Mouse (Mus musculus): ENCODE results near the gene Rps24. TPM values are rescaled to one million over a fixed set of nuclear protein-coding genes. Genes with fewer than 3 reads are reported as not detected.

Rps24 gene
- polyA plus RNA-seq, 1 experiment from 2014 or later = 899 TPM

GRCm38 (mm10) chr14:24498561-24499255 is 11.8 kb downstream of the Rps24 start:
- Histone ChIP-seq H3K36me3 (peaks cover 46% of the 10 kb centered on the region), H3K4me3 (no peak overlapping the region), H3K9me3 (replicated peaks) (no peaks in the 10 kb centered on the region), H3K4me1 (peaks cover 22% of the 10 kb centered on the region), H3K27ac (peak overlapping the region; percentile 52; the same call in 1 of the 2 replicates), H3K9ac (no peak overlapping the region), H3K4me2 (replicated peaks) (no peak overlapping the region), H3K27me3 (no peaks in the 10 kb centered on the region)
- WGBS = 76% methylated on average over 5 of the region's 5 CpGs
- no peak for ATAC-seq (ENCODE audit: low FRiP score)

- no peak overlapping the region for H3K9ac ChIP-seq
- peak overlapping the region; percentile 52 for H3K27ac ChIP-seq
- H3K4me2 ChIP-seq (replicated peaks) = no peak overlapping the region
- H3K27me3 ChIP-seq = no peaks in the 10 kb centered on the region
- no peak for ATAC-seq (ENCODE audit: low FRiP score)
- no peak overlapping the region for H3K4me3 ChIP-seq
- 45% methylated on average over 9 of the region's 9 CpGs for WGBS
- H3K4me1 ChIP-seq = peaks cover 14% of the 10 kb centered on the region
- peaks cover 38% of the 10 kb centered on the region for H3K36me3 ChIP-seq
- no peaks in the 10 kb centered on the region for H3K9me3 ChIP-seq (replicated peaks)
Measured at GRCm38 (mm10) chr14:24499478-24499877, 12.6 kb downstream of the Rps24 start.

GRCm38 (mm10) chr14:24500091-24500844 is 13.3 kb downstream of the Rps24 start:
- peak; percentile 80 for ATAC-seq (ENCODE audit: low FRiP score)
- Histone ChIP-seq H3K9me3 (replicated peaks) (no peaks in the 10 kb centered on the region), H3K4me2 (replicated peaks) (peak overlapping the region; percentile 29; the same call in 1 of the 2 replicates), H3K9ac (peak overlapping the region; percentile 53), H3K4me1 (peaks cover 12% of the 10 kb centered on the region), H3K27ac (peak overlapping the region; percentile 95), H3K27me3 (no peaks in the 10 kb centered on the region), H3K4me3 (no peak overlapping the region), H3K36me3 (peaks cover 31% of the 10 kb centered on the region)
- WGBS = 20% methylated on average over 18 of the region's 18 CpGs

GRCm38 (mm10) chr14:24500845-24501186 is 13.9 kb downstream of the Rps24 start:
- WGBS = 10% methylated on average over 8 of the region's 8 CpGs
- Histone ChIP-seq H3K27me3 (no peaks in the 10 kb centered on the region), H3K4me1 (peaks cover 12% of the 10 kb centered on the region), H3K27ac (peak overlapping the region; percentile 95), H3K9ac (peak overlapping the region; percentile 53), H3K4me2 (replicated peaks) (peak overlapping the region; percentile 29; the same call in 1 of the 2 replicates), H3K9me3 (replicated peaks) (no peaks in the 10 kb centered on the region), H3K4me3 (no peak overlapping the region), H3K36me3 (peaks cover 27% of the 10 kb centered on the region)
- ATAC-seq (ENCODE audit: low FRiP score) = peak; percentile 77; the same call in 1 of the 2 replicates

GRCm38 (mm10) chr14:24501256-24501655 is 14.3 kb downstream of the Rps24 start:
- ATAC-seq (ENCODE audit: low FRiP score) = peak; percentile 46; the same call in 1 of the 2 replicates
- 0 out of 2 replicates have a peak overlapping the region, but pooled peaks have one; percentile 29 for H3K4me2 ChIP-seq (replicated peaks)

GRCm38 (mm10) chr14:24507452-24508069 is 20.6 kb downstream of the Rps24 start:
- peaks cover 4% of the 10 kb centered on the region; the same call in 1 of the 2 replicates for H3K9me3 ChIP-seq (replicated peaks)
- H3K4me3 ChIP-seq = no peak overlapping the region
- 25% methylated on average over 14 of the region's 14 CpGs for WGBS
- H3K27me3 ChIP-seq = no peaks in the 10 kb centered on the region
- H3K36me3 ChIP-seq = no peaks in the 10 kb centered on the region
- no peak for ATAC-seq (ENCODE audit: low FRiP score)
- H3K27ac ChIP-seq = no peak overlapping the region
- no peak overlapping the region; the same call in 1 of the 2 replicates for H3K4me2 ChIP-seq (replicated peaks)
- H3K4me1 ChIP-seq = peaks cover 20% of the 10 kb centered on the region
- H3K9ac ChIP-seq = 0 out of 2 replicates have a peak overlapping the region, but pooled peaks have one; percentile 44

More at GRCm38 (mm10) chr14:24501256-24501655, 14.3 kb downstream of the Rps24 start:
- 44% methylated on average over 4 of the region's 4 CpGs for WGBS
- Histone ChIP-seq H3K4me1 (peaks cover 12% of the 10 kb centered on the region), H3K4me3 (no peak overlapping the region), H3K27me3 (no peaks in the 10 kb centered on the region), H3K36me3 (peaks cover 22% of the 10 kb centered on the region), H3K27ac (peak overlapping the region; percentile 95), H3K9ac (peak overlapping the region; percentile 53), H3K9me3 (replicated peaks) (no peaks in the 10 kb centered on the region)

- Histone ChIP-seq H3K4me3 (no peak overlapping the region), H3K4me2 (replicated peaks) (peak overlapping the region; percentile 39), H3K9ac (no peak overlapping the region; the same call in 1 of the 2 replicates), H3K27me3 (no peaks in the 10 kb centered on the region), H3K4me1 (peaks cover 20% of the 10 kb centered on the region), H3K9me3 (replicated peaks) (peaks cover 4% of the 10 kb centered on the region; the same call in 1 of the 2 replicates), H3K27ac (no peak overlapping the region), H3K36me3 (no peaks in the 10 kb centered on the region)
- no peak for ATAC-seq (ENCODE audit: low FRiP score)
- 11% methylated on average over 17 of the region's 18 CpGs for WGBS
Measured at GRCm38 (mm10) chr14:24508070-24508773, 21.3 kb downstream of the Rps24 start.

GRCm38 (mm10) chr14:24509557-24509956 is 22.6 kb downstream of the Rps24 start:
- ATAC-seq (ENCODE audit: low FRiP score) = no peak
- 65% methylated on average over 5 of the region's 5 CpGs for WGBS
- no peaks in the 10 kb centered on the region for H3K27me3 ChIP-seq
- peaks cover 4% of the 10 kb centered on the region; the same call in 1 of the 2 replicates for H3K9me3 ChIP-seq (replicated peaks)
- H3K4me2 ChIP-seq (replicated peaks) = no peak overlapping the region
- H3K4me1 ChIP-seq = peaks cover 20% of the 10 kb centered on the region
- H3K36me3 ChIP-seq = no peaks in the 10 kb centered on the region
- H3K27ac ChIP-seq = no peak overlapping the region
- no peak overlapping the region for H3K9ac ChIP-seq
- H3K4me3 ChIP-seq = no peak overlapping the region

- Histone ChIP-seq H3K27me3 (no peaks in the 10 kb centered on the region), H3K27ac (no peak overlapping the region), H3K9me3 (replicated peaks) (peaks cover 4% of the 10 kb centered on the region; the same call in 1 of the 2 replicates), H3K36me3 (no peaks in the 10 kb centered on the region), H3K9ac (no peak overlapping the region), H3K4me2 (replicated peaks) (no peak overlapping the region), H3K4me3 (no peak overlapping the region), H3K4me1 (peaks cover 20% of the 10 kb centered on the region)
- ATAC-seq (ENCODE audit: low FRiP score) = no peak
- 97% methylated on average over 1 of the region's 1 CpGs for WGBS
Measured at GRCm38 (mm10) chr14:24510218-24510617, 23.3 kb downstream of the Rps24 start.

- no peak overlapping the region for H3K4me3 ChIP-seq
Measured at GRCm38 (mm10) chr14:24510679-24511078, 23.8 kb downstream of the Rps24 start.

GRCm38 (mm10) chr14:24512527-24513161 is 25.7 kb downstream of the Rps24 start:
- ATAC-seq (ENCODE audit: low FRiP score) = peak; percentile 65

More at GRCm38 (mm10) chr14:24510679-24511078, 23.8 kb downstream of the Rps24 start:
- no peak for ATAC-seq (ENCODE audit: low FRiP score)
- Histone ChIP-seq H3K9me3 (replicated peaks) (peaks cover 4% of the 10 kb centered on the region; the same call in 1 of the 2 replicates), H3K9ac (no peak overlapping the region), H3K4me1 (peaks cover 20% of the 10 kb centered on the region), H3K27me3 (no peaks in the 10 kb centered on the region), H3K27ac (no peak overlapping the region), H3K4me2 (replicated peaks) (no peak overlapping the region), H3K36me3 (no peaks in the 10 kb centered on the region)
- 85% methylated on average over 2 of the region's 2 CpGs for WGBS

More at GRCm38 (mm10) chr14:24512527-24513161, 25.7 kb downstream of the Rps24 start:
- peaks cover 4% of the 10 kb centered on the region; the same call in 1 of the 2 replicates for H3K9me3 ChIP-seq (replicated peaks)
- H3K27ac ChIP-seq = no peak overlapping the region
- no peak overlapping the region for H3K4me2 ChIP-seq (replicated peaks)
- no peak overlapping the region for H3K4me3 ChIP-seq
- no peaks in the 10 kb centered on the region for H3K27me3 ChIP-seq
- no peak overlapping the region for H3K9ac ChIP-seq
- peaks cover 12% of the 10 kb centered on the region for H3K4me1 ChIP-seq
- H3K36me3 ChIP-seq = no peaks in the 10 kb centered on the region
- whole genome bisulfite sequencing = 38% methylated on average over 6 of the region's 6 CpGs

Measured in hindbrain, embryonic 12.5 days (tissue).